Mouse (Mus musculus) liver, embryonic 12.5 days (tissue): ENCODE data around the gene Cast. TPM values are rescaled to one million over a fixed set of nuclear protein-coding genes. Genes with fewer than 3 reads are reported as not detected.
A peak's percentile ranks its signal among the peaks of the same experiment; 100 is the strongest.

Experiments used
- ATAC-seq: fragments of 200-750 bp; cut with Nextera tagmentation; 2 replicates; pipeline ENCODE4 v1.8.0; 2017; ENCODE audit warnings: moderate number of reproducible peaks, mild to moderate bottlenecking, moderate library complexity
- H3K27ac ChIP-seq: fragments of 300-500 bp; sonication (generic); 2 replicates; pipeline ENCODE4 v1.5.1; 2016; ENCODE audit warnings: mild to moderate bottlenecking
- H3K27me3 ChIP-seq: fragments of 300-500 bp; sonication (generic); replicated peaks from 2 replicates; pipeline ENCODE4 v1.6.1; 2016; ENCODE audit warnings: mild to moderate bottlenecking, moderate library complexity
- H3K36me3 ChIP-seq: fragments of 300-500 bp; sonication (generic); 2 replicates; pipeline ENCODE4 v1.6.1; 2016; ENCODE audit warnings: mild to moderate bottlenecking, moderate library complexity
- H3K4me1 ChIP-seq: fragments of 300-500 bp; sonication (generic); 2 replicates; pipeline ENCODE4 v1.6.1; 2016
- H3K4me2 ChIP-seq: fragments of 300-500 bp; sonication (generic); 2 replicates; pipeline ENCODE4 v1.6.1; 2016; ENCODE audit warnings: mild to moderate bottlenecking, moderate library complexity
- H3K4me3 ChIP-seq: fragments of 300-500 bp; sonication (generic); 2 replicates; pipeline ENCODE4 v1.5.1; 2016; ENCODE audit warnings: mild to moderate bottlenecking, moderate library complexity
- H3K9ac ChIP-seq: fragments of 300-500 bp; sonication (generic); 2 replicates; pipeline ENCODE4 v1.6.1; 2016; ENCODE audit warnings: mild to moderate bottlenecking, moderate library complexity
- H3K9me3 ChIP-seq: fragments of 300-500 bp; sonication (generic); replicated peaks from 2 replicates; pipeline ENCODE4 v1.6.1; 2016; ENCODE audit warnings: mild to moderate bottlenecking, moderate library complexity
- whole genome bisulfite sequencing: fragments of 180-500 bp; shearing (Covaris S2); methylation state at CpG from one replicate; pipeline ENCODE4 v1.1.7; 2016; ENCODE audit not compliant: insufficient replicate concordance; 5-methylcytosine and 5-hydroxymethylcytosine counted together
- polyA plus RNA-seq: library from polyadenylated mRNA; unstranded; fragments of >200 nt; fragmentation: Nextera tagmentation; extraction: Ambion mirVana; gene quantifications from 2 replicates; pipeline ENCODE4 v1.2.1, GENCODE M21; 2016

Gene Cast
- polyA plus RNA-seq, 1 experiment from 2014 or later = 39.3 TPM

DNA sequence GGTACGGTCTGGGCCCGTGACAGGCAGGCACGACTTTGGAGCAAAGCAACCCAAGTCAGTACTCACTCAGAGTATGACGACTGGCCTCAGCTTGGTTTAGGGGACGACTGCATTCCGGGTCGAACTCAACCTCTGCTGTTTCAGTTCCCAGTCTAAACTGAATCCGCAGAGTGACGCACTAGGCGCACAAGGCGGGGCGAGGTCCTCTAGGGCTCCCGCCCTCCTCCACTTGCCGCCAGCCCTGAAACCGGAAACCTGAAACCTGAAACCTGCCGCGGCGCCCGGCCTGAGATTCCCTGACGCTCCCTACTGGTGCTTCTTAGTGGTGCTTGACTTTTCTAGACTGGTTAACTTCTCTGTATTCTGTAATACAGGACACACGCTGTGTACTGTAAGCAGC, 38.1 kb downstream of the Cast start:
- H3K4me1 ChIP-seq = peaks cover 39% of the 10 kb centered on the region
- under 1% methylated on average over 21 of the region's 21 CpGs for WGBS
- H3K36me3 ChIP-seq = no peaks in the 10 kb centered on the region
- H3K9ac ChIP-seq = peak overlapping the region; percentile 74
- H3K4me3 ChIP-seq = peak overlapping the region; percentile 64
- ATAC-seq = peak; percentile 98
- peak overlapping the region; percentile 78 for H3K4me2 ChIP-seq
- H3K9me3 ChIP-seq = no peaks in the 10 kb centered on the region
- H3K27ac ChIP-seq = peak overlapping the region; percentile 95
- no peaks in the 10 kb centered on the region for H3K27me3 ChIP-seq

DNA sequence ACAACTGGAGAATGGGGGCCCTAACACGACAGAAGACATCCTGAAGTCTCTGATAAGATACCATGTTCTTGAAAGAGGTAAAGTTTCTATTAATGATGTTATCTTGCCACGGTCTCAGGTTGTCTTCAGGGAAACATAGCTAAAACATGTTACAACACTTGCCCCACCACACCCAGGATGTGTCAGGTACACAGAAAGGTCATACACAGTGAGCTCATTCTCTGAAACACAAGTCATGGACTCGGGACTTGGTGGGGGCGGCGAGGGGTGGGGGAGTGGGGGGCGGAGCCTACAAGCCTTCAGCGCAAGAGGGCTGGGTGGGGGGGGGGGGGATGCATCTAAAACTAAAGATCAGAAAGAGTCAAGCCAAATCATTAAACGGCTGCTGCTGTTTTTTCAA, 38.7 kb downstream of the Cast start:
- no peaks in the 10 kb centered on the region for H3K36me3 ChIP-seq
- no peaks in the 10 kb centered on the region for H3K27me3 ChIP-seq
- H3K9me3 ChIP-seq = no peaks in the 10 kb centered on the region
- H3K27ac ChIP-seq = peak overlapping the region; percentile 95
- peak overlapping the region; percentile 74 for H3K9ac ChIP-seq
- WGBS = 3% methylated on average over 8 of the region's 8 CpGs
- peak overlapping the region; percentile 64 for H3K4me3 ChIP-seq
- H3K4me2 ChIP-seq = peak overlapping the region; percentile 78
- ATAC-seq = peak; percentile 58
- H3K4me1 ChIP-seq = peaks cover 39% of the 10 kb centered on the region

DNA sequence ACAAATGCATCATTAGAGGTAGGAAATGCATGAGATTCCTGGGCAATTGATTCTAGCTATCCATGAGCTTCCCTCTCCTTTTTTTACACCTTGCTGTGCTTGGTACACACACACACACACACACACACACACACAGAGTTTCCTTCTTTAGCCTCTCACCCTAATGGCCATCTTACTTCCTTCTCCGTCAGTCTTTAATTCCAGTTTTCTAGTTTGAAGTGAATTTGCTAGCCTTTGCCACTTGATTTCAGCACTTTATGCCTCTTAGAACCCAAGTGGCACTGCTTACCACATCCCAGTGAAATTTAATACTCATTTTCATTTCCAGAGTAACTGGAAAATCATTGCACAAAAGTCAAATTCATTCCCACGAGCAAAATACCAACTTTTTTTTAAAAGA, 41.4 kb downstream of the Cast start:
- 67% methylated on average over 2 of the region's 2 CpGs for WGBS
- Histone ChIP-seq H3K9me3 (no peaks in the 10 kb centered on the region), H3K4me3 (no peak overlapping the region), H3K27me3 (no peaks in the 10 kb centered on the region), H3K27ac (no peak overlapping the region), H3K9ac (no peak overlapping the region), H3K36me3 (no peaks in the 10 kb centered on the region), H3K4me1 (peaks cover 30% of the 10 kb centered on the region), H3K4me2 (no peak overlapping the region)
- no peak for ATAC-seq

DNA sequence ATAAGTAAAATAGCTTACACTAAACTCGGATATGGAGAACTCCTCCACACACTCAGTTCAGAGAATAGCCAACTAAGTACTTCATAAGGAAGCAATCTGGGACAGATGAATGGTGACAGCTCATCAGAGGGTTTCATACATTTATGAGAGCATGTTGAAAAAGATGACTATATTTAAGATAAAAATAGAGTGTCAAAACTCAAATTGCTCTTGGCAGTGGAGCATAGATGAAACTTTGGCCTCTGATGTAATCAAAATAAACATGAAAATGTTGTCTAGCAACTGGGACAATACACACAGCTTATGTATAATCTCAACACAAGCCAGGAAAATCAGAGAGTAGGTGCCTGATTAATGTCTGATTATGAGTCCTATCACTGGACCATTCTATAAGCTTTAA, 45.9 kb downstream of the Cast start:
- ATAC-seq = no peak
- peaks cover 9% of the 10 kb centered on the region; the same call in 1 of the 2 replicates for H3K36me3 ChIP-seq

DNA sequence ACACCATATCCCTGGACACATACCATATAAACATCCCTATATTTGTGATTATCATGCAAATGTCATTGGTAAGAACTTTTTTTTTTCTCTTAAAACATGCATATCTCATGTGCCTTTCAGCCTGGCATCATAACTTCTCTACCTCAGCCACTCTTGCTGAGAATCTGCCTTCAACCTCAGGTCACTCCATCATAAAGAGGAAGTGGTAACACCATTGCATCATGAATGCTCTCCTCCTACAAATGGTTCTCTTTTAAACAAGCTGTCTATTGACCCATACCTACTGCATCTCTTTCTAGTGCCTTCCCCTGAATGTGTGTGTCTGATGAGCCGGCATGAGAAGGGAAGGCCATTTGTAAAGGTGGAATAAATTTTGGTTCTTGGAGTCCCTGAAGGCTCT, 49.5 kb downstream of the Cast start:
- Histone ChIP-seq H3K27me3 (no peaks in the 10 kb centered on the region), H3K36me3 (peaks cover 9% of the 10 kb centered on the region; the same call in 1 of the 2 replicates), H3K9me3 (no peaks in the 10 kb centered on the region), H3K4me1 (peaks cover 2% of the 10 kb centered on the region), H3K4me2 (no peak overlapping the region), H3K9ac (no peak overlapping the region), H3K4me3 (no peak overlapping the region), H3K27ac (no peak overlapping the region)
- no peak for ATAC-seq
- 81% methylated on average over 1 of the region's 1 CpGs for WGBS

More for the DNA sequence above, 45.9 kb downstream of the Cast start:
- WGBS = 71% methylated on average over 1 of the region's 1 CpGs
- Histone ChIP-seq H3K27ac (no peak overlapping the region), H3K4me3 (no peak overlapping the region), H3K9ac (no peak overlapping the region), H3K4me2 (no peak overlapping the region), H3K4me1 (peaks cover 7% of the 10 kb centered on the region; the same call in 1 of the 2 replicates), H3K9me3 (no peaks in the 10 kb centered on the region), H3K27me3 (no peaks in the 10 kb centered on the region)

DNA sequence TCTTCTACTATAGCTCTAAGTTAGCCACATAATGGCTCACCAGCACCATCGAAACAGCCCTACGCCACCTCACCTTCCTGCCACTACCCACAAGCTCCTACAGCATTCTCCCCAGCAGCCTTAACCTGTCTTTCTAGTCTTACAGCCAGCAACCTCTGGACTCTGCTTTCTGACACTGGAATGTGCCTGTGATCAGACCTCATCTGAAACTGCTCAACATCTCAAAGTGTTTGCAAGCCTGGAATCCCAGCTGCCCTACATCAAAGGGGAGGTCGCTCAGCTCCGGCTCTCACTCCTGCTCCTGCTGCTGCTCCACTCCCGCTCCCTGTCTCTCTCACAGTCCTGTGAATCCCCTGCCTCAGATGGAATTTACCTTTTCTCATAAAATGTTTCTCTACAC, 65.4 kb downstream of the Cast start:
- 79% methylated on average over 5 of the region's 5 CpGs for WGBS
- Histone ChIP-seq H3K9ac (no peak overlapping the region), H3K4me1 (peaks cover 2% of the 10 kb centered on the region; the same call in 1 of the 2 replicates), H3K9me3 (no peaks in the 10 kb centered on the region), H3K27ac (no peak overlapping the region), H3K36me3 (peaks cover 74% of the 10 kb centered on the region), H3K4me3 (no peak overlapping the region), H3K4me2 (no peak overlapping the region), H3K27me3 (no peaks in the 10 kb centered on the region)
- ATAC-seq = no peak

DNA sequence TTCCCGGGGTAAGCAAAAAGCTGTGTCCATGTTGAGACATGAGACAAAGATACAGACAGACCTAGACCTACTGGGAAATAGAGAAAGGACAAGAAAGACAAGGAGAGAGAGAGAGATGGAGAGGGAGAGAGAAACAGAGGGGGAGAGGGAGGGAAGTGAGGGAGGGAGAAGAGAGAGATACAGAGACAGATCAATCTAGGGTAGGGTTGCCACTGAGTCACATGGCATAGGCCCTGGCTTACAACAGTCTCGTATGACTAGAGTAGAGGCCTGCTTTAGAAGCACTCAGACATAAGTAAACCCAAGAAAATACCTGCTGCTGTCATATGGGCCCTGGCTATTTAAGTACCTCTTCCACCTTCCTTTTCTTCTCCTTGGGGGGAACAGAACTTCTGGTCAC, 72.2 kb downstream of the Cast start:
- H3K4me3 ChIP-seq = peak overlapping the region; percentile 21; the same call in 1 of the 2 replicates
- H3K27ac ChIP-seq = peak overlapping the region; percentile 96
- H3K9ac ChIP-seq = peak overlapping the region; percentile 59
- no peaks in the 10 kb centered on the region for H3K27me3 ChIP-seq
- 50% methylated on average over 2 of the region's 2 CpGs for WGBS
- peaks cover 62% of the 10 kb centered on the region for H3K36me3 ChIP-seq
- no peaks in the 10 kb centered on the region for H3K9me3 ChIP-seq
- peak overlapping the region; percentile 67 for H3K4me2 ChIP-seq
- peaks cover 48% of the 10 kb centered on the region for H3K4me1 ChIP-seq
- ATAC-seq = peak; percentile 62

DNA sequence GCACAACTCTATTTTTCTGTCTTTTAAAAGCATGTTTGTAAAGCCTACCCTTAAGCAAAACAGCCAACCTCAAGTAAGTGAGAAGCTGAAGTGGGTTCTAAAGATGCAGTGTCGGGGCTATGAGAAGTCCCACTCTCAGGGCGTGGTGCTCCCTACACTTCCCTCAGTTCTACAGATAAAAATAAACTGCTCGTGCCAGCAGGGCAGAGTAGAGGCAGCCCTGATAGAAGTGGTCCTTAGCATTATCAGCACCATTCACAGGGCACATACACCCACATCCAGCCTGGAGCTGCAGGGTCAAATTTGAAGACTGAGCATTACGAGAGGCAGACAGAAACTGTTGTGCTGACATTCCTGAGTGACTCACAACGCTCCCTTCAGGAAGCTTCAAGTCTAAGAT, 72.8 kb downstream of the Cast start:
- Histone ChIP-seq H3K9me3 (no peaks in the 10 kb centered on the region), H3K36me3 (peaks cover 60% of the 10 kb centered on the region), H3K4me3 (peak overlapping the region; percentile 21), H3K4me2 (peak overlapping the region; percentile 67), H3K9ac (peak overlapping the region; percentile 59), H3K27me3 (no peaks in the 10 kb centered on the region), H3K4me1 (peaks cover 48% of the 10 kb centered on the region), H3K27ac (peak overlapping the region; percentile 96)
- 27% methylated on average over 5 of the region's 5 CpGs for WGBS
- ATAC-seq = peak; percentile 98

DNA sequence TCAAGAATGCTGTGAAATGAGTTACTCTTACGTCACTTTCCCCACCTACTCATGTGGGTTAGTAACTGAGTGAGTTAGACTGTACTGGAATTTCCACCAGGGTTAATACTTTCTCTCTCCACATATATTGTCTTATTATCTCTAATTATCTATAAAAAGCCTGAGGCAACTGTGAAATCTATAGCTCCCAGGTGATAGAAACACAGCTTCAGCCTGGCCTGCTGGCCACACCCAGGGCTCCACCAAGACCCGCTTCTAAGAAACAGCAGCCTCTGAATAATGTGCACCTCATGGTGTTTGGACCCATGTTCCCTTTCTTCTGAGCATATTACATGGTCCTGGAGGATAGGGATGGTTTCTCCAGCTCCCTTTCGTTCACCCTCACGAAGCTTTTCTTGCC, 74.9 kb downstream of the Cast start:
- Histone ChIP-seq H3K4me1 (peaks cover 48% of the 10 kb centered on the region), H3K9me3 (no peaks in the 10 kb centered on the region), H3K4me3 (no peak overlapping the region), H3K4me2 (peak overlapping the region; percentile 53), H3K9ac (peak overlapping the region; percentile 44), H3K27me3 (no peaks in the 10 kb centered on the region), H3K27ac (peak overlapping the region; percentile 96), H3K36me3 (peaks cover 59% of the 10 kb centered on the region)
- ATAC-seq = peak; percentile 75
- WGBS = 56% methylated on average over 4 of the region's 4 CpGs

DNA sequence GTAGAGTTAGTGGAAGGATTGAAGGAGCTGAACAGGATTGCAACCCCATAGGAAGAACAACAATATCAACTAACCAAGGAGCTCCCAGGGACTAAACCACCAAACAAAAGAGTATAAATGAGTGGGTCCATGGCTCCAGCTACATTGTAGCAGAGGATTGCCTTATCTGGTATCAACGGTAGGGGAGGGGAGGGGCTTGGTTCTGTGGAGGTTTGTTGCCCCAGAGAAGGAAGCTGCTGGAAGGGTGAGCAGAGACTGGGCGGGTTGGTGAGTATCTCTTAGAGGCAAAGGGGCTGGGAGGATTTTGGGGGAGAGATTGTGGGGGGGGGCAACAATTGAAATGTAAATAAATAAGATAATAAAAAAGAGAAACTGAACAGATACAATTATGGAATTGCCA, 89.6 kb downstream of the Cast start:
- H3K9me3 ChIP-seq = no peaks in the 10 kb centered on the region
- ATAC-seq = peak; percentile 64
- no peak overlapping the region for H3K4me3 ChIP-seq
- no peak overlapping the region for H3K27ac ChIP-seq
- H3K9ac ChIP-seq = no peak overlapping the region
- H3K36me3 ChIP-seq = peaks cover 48% of the 10 kb centered on the region
- WGBS = 44% methylated on average over 2 of the region's 2 CpGs
- H3K4me2 ChIP-seq = no peak overlapping the region
- peaks cover 5% of the 10 kb centered on the region for H3K4me1 ChIP-seq
- no peaks in the 10 kb centered on the region for H3K27me3 ChIP-seq

DNA sequence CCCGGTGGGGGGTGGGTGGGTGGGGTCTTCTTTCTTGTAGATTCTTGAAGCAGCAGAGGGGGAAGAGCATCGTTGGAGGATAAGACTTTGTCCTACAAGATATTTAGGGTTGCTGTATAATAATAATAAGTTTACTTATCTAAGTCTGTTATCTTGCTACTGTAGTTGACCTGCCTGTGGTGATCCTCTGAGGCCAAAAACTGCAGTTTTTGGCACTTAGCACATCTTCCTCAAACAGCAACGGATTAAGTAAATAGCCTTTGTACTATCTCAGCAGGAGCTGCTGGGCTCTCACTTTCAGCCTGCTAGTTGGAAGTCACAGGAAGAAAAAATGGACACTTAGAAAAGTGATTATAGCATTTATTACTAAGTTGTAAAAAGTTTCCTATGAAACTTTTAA, 112.4 kb downstream of the Cast start:
- H3K27me3 ChIP-seq = no peaks in the 10 kb centered on the region
- no peaks in the 10 kb centered on the region for H3K9me3 ChIP-seq
- H3K4me1 ChIP-seq = no peaks in the 10 kb centered on the region
- no peak overlapping the region for H3K9ac ChIP-seq
- H3K27ac ChIP-seq = no peak overlapping the region
- H3K4me3 ChIP-seq = no peak overlapping the region
- H3K36me3 ChIP-seq = peaks cover 41% of the 10 kb centered on the region
- WGBS = 68% methylated on average over 3 of the region's 3 CpGs
- H3K4me2 ChIP-seq = no peak overlapping the region
- no peak for ATAC-seq

DNA sequence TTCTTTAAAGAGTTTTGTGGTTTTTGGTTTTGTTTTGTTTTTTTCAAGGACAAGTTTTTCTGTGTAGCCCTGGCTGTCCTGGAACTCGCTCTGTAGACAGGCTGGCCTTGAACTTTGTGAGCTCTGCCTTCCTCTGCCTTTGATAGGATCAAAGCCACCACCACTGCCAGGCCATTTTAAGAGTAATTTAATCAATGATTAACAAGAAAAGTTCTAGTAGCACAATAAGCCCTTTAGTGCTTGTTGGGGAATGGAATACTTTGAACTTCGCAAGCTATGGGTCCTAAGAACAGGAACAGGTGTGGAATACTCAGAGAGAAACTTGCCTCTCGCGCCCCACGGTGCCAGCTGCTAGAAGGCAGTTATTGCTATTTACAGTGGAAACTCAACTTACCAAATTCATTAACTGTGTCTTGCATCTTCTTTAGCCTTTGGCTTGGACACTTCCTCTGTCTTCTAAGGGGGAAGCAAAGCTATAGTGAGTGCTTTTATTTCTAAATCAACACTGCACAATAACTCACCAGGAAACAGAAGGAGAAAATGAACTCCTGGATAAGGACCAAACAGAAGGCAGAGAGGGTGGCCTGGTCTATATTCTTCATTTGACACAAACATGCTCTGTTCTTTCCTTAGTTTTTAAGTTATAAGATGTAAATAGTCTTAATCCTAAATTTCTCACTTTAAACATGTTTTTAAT, 113.0 kb downstream of the Cast start:
- Histone ChIP-seq H3K9me3 (no peaks in the 10 kb centered on the region), H3K36me3 (peaks cover 43% of the 10 kb centered on the region), H3K4me1 (no peaks in the 10 kb centered on the region), H3K27ac (no peak overlapping the region), H3K27me3 (no peaks in the 10 kb centered on the region), H3K4me2 (no peak overlapping the region), H3K9ac (no peak overlapping the region), H3K4me3 (no peak overlapping the region)
- ATAC-seq = no peak
- WGBS = 84% methylated on average over 5 of the region's 5 CpGs
